Mouse (Mus musculus) olfactory bulb, adult 2 months (tissue): ENCODE measurements around the gene 2210407C18Rik.

Experiments used
- CTCF ChIP-seq: fragments of 200-500 bp; IDR thresholded peaks from 2 replicates; pipeline ENCODE4 v1.5.1; 2012; ENCODE audit warnings: low read depth, mild to moderate bottlenecking, low read length, moderate library complexity; ENCODE audit not compliant: insufficient read depth
- POLR2A ChIP-seq: fragments of 200-500 bp; IDR thresholded peaks from 2 replicates; pipeline ENCODE4 v1.6.1; 2012; ENCODE audit warnings: mild to moderate bottlenecking, low read depth, low read length, moderate library complexity; ENCODE audit not compliant: insufficient read depth

DNA sequence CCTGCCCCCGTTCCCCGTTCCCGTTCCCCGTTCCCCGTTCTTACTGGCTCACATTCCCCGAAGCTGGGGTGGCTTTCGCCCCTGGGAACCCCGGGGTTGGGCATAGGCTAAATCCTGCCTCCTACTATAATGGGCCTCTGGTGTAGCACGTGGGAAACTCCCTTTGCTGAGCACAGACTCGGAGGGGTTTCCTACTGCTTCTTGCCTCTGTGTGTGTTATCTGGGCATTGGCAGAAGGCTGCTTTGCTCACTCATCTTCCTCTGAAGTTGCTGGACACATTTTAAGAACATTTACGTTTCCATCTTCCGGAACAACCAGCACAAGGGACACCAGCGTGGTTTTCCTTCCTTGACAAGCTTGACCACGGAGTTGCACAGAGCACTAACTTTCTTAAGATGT lies 25.2 kb upstream of the 2210407C18Rik start:
- TF ChIP-seq CTCF (no peak), POLR2A (no peak)
